Mouse (Mus musculus): ENCODE data around the gene Prkd1.

GRCm38 (mm10) chr12:50646857-50647256, 2.0 kb downstream of the Prkd1 start:
- TF ChIP-seq CTCF (IDR thresholded peaks at IDR 0.05; ENCODE audit: low read depth, low read length) (no peak), TAL1 (conservative IDR thresholded peaks at IDR 0.05; ENCODE audit: low read depth, low read length) (no peak)

Data from G1E (cell line).